Mouse (Mus musculus): Measurements from ENCODE around the gene Six6. TPM values are rescaled to one million over a fixed set of nuclear protein-coding genes. Genes with fewer than 3 reads are reported as not detected.

Six6 gene
- polyA plus RNA-seq, 1 experiment from 2014 or later = not detected

DNA sequence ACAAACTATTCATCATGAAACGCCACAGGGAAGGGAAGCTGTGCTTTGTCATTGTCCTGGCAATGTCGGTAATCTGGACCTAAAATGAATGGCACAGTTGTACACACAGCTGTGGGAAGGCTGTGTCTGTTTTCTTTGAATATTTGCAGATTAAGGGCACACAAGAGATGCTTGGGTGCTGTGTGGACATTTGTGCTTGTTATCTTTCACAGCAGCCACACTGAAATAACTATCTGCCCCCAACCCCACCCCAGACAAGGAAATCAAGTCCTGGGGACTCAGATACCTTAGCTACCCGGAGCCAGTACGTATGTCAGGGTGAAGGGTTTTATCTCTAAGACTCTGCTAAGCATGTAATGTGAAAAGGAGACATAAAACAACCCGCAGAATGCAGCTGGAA lies 39.5 kb downstream of the Six6 start:
- Histone ChIP-seq H3K36me3 (ENCODE audit: inconsistent target) (no peaks in the 10 kb centered on the region), H3K27ac (no peak overlapping the region), H3K79me2 (ENCODE audit: inconsistent target) (no peaks in the 10 kb centered on the region), H3K4me3 (ENCODE audit: inconsistent target) (no peak overlapping the region)
- 80% methylated on average over 5 of the region's 5 CpGs for WGBS (ENCODE audit: missing documents)

DNA sequence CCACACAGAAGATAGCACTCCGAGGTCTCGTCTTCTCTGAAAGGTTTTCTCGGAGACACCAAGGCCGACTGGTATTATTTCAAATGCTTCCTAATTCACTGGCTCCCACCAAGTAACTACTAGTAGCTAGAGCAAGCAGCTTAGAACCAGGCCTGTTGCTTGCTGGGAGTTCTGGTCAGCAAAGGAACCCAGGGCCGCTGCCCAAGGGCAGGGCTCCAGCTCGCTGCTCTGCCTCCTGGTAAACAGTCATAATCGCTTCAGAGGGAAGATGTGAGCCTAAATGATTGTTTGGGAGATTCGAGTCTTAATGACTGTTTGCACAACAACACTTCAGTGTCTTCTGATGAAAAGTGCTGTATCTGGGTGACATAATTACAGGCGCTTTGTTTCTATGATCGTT lies 42.9 kb downstream of the Six6 start:
- Histone ChIP-seq H3K4me3 (ENCODE audit: inconsistent target) (no peak overlapping the region), H3K27ac (no peak overlapping the region), H3K36me3 (ENCODE audit: inconsistent target) (no peaks in the 10 kb centered on the region), H3K79me2 (ENCODE audit: inconsistent target) (no peaks in the 10 kb centered on the region)
- 85% methylated on average over 10 of the region's 10 CpGs for WGBS (ENCODE audit: missing documents)

DNA sequence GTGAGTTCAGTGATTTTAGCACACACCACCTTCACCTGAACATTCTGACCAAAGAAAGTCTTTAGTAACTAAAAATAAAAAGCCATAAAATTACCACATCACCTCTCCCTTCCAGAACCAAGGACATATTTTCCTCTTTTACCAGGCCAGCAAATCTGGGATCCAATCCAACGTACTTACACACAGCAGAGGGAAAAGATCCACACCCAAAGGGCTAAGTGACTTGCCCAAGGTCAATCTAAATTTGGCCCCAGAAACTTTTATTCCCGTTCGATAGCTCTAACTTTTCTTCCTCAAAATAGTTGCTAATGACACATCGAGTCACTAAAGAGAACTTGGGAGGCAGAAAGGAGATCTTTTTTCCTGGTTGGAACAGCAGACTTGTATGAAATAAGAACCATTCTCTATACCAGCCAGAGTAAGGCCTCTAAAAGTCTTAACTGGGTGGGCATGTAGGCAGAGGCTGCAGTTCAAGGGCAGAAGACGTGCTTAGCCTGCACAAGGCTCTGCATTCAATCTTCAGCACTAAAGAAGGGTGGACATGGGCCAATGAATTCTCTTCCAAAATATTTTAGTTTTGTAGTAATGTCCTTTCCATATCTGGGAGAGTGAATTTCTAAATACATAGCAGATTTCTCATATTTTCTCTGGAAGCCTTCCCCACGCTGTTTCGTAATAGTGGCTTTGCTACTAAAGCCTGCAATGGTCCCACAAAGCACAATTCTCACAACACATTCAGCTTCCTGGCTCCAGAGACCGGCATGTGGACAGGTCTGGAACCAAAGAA lies 43.6 kb downstream of the Six6 start:
- 70% methylated on average over 8 of the region's 8 CpGs for WGBS (ENCODE audit: missing documents)
- H3K4me3 ChIP-seq (ENCODE audit: inconsistent target) = no peak overlapping the region

More for the DNA sequence above, 43.6 kb downstream of the Six6 start:
- Histone ChIP-seq H3K27ac (no peak overlapping the region), H3K36me3 (ENCODE audit: inconsistent target) (no peaks in the 10 kb centered on the region), H3K79me2 (ENCODE audit: inconsistent target) (no peaks in the 10 kb centered on the region)

Other genes with a start within 250 kb of the Six6 start
- gene Ppm1a, start 182.4 kb upstream of the Six6 start, polyA plus RNA-seq (2018) = 76.1 to 97.1 TPM (median 82.6 TPM) in 3 replicates
- not detected in 3 replicates for gene 4930447C04Rik, start 882 bp downstream of the Six6 start, polyA plus RNA-seq (2018)
- 0.09 TPM in 1 of 3 replicates, not detected in the others for gene Six1, start 114.0 kb downstream of the Six6 start, polyA plus RNA-seq (2018)
- gene Six4, start 173.6 kb downstream of the Six6 start, polyA plus RNA-seq (2018) = not detected in 3 replicates
- 9.9 to 13.5 TPM (median 12.3 TPM) in 3 replicates for gene Mnat1, start 183.8 kb downstream of the Six6 start, polyA plus RNA-seq (2018)

Measured in macrophage (primary cell).